Mouse (Mus musculus) liver, postnatal 0 days (tissue): ENCODE measurements around the gene Olfr105-ps.

Experiments
- CTCF ChIP-seq: sonication (generic); IDR thresholded peaks from 2 replicates; pipeline ENCODE4 v1.5.1; 2016; ENCODE audit warnings: antibody characterized with exemption, low read depth
- EP300 ChIP-seq: IDR thresholded peaks from 2 replicates; pipeline ENCODE4 v1.6.1; 2016; ENCODE audit warnings: antibody characterized with exemption, low read depth, mild to moderate bottlenecking

DNA sequence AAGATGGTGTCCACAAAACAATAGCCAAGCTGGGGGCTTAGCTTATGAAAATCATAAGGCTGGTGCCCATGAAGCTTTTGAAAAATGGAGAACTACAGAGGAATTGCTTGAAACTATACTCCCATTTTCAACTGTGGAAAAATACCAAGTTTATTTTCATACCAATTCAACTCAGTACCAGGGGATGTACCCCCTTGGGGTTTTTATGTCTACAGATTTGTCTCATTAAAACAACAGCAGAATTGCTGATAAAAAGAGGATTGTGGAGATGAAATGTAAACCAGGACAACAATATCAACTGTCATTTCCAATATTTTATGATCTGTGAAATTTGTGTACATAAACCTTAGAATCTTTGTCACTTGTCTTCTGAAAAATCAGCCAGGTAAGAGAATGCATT, at the start of gene Olfr105-ps:
- TF ChIP-seq CTCF (no peak), EP300 (no peak)
